Mouse (Mus musculus) ES-E14 (cell line): ENCODE data around the gene Prrg4. TPM values are rescaled to one million over a fixed set of nuclear protein-coding genes. Genes with fewer than 3 reads are reported as not detected.
"Not testable (repeated sequence)": the region's sequence is repeated elsewhere in the genome, so short reads cannot be mapped to it uniquely, and the experiment has no call there.

Source experiments
- DNase-seq: peaks from one replicate; pipeline ENCODE4 v3.0.0-alpha.2; 2013; ENCODE audit warnings: low read depth, low spot score
- H3K27ac ChIP-seq: 2 replicates; pipeline ENCODE4 v1.5.1; 2012; ENCODE audit warnings: low read depth, mild to moderate bottlenecking, low read length, moderate library complexity, mixed read lengths; ENCODE audit not compliant: poor library complexity, insufficient read depth, severe bottlenecking
- H3K36me3 ChIP-seq: 2 replicates; pipeline ENCODE4 v1.6.1; 2012; ENCODE audit warnings: mild to moderate bottlenecking, low read length, moderate library complexity, mixed read lengths; ENCODE audit not compliant: control insufficient read depth, poor library complexity, insufficient read depth, severe bottlenecking
- H3K4me1 ChIP-seq, 2 experiments: fragments of 150-350 bp in 1 of 2; sonication (generic) in 1 of 2; 2 replicates each; pipeline ENCODE4 v1.6.1; 2012; ENCODE audit warnings: low read length in 2 of 2, mild to moderate bottlenecking in 1 of 2, mixed read lengths in 1 of 2; ENCODE audit not compliant: control insufficient read depth in 2 of 2, insufficient read depth in 2 of 2, poor library complexity in 1 of 2
- H3K4me3 ChIP-seq, 2 experiments: fragments of 150-350 bp in 1 of 2; sonication (generic) in 1 of 2; 2 replicates each; pipeline ENCODE4 v1.5.1; 2012; ENCODE audit warnings: low read length in 2 of 2, low read depth in 1 of 2, mild to moderate bottlenecking in 1 of 2, mixed read lengths in 1 of 2; ENCODE audit not compliant: insufficient read depth in 1 of 2, poor library complexity in 1 of 2, severe bottlenecking in 1 of 2
- H3K9ac ChIP-seq: 2 replicates; pipeline ENCODE4 v1.6.1; 2012; ENCODE audit warnings: low read depth, mild to moderate bottlenecking, low read length, mixed read lengths; ENCODE audit not compliant: poor library complexity, insufficient read depth, severe bottlenecking
- H3K9me3 ChIP-seq: fragments of 150-350 bp; sonication (generic); 2 replicates; pipeline ENCODE4 v1.6.1; 2012; ENCODE audit warnings: low read depth, mild to moderate bottlenecking, low read length; ENCODE audit not compliant: control insufficient read depth, insufficient read depth
- CHD2 ChIP-seq: IDR thresholded peaks from 2 replicates; pipeline ENCODE4 v1.6.1; 2014; ENCODE audit warnings: mild to moderate bottlenecking, low read depth, low read length, inconsistent platforms
- HCFC1 ChIP-seq: IDR thresholded peaks from 2 replicates; pipeline ENCODE4 v1.6.1; 2012; ENCODE audit warnings: low read length, inconsistent platforms, borderline replicate concordance; ENCODE audit not compliant: insufficient read depth
- MAFK ChIP-seq: IDR thresholded peaks from 2 replicates; pipeline ENCODE4 v1.6.1; 2014; ENCODE audit warnings: mild to moderate bottlenecking, low read depth, low read length, inconsistent platforms; ENCODE audit not compliant: insufficient read depth
- ZC3H11A ChIP-seq: IDR thresholded peaks from 2 replicates; pipeline ENCODE4 v1.6.1; 2012; ENCODE audit warnings: low read depth, mild to moderate bottlenecking, inconsistent platforms, low read length, borderline replicate concordance
- ZNF384 ChIP-seq: IDR thresholded peaks from 2 replicates; pipeline ENCODE4 v1.6.1; 2012; ENCODE audit warnings: low read depth, low read length, inconsistent platforms
- in situ Hi-C, 2 experiments: fragments of 600-800 bp; cut with MboI; formaldehyde crosslinking; loops; one replicate each; pipeline ENCODE4 v1.15.1; 2025; ENCODE audit warnings: low sequenced_read_pairs in 2 of 2, inconsistent platforms in 1 of 2; ENCODE audit not compliant: unreplicated experiment in 2 of 2
- total RNA-seq: library from RNA; depleted of rRNA; stranded (reverse); fragments of 300-350 nt; gene quantifications from 2 replicates; pipeline ENCODE4 v1.2.3, GENCODE M21; 2012

The Prrg4 gene
- total RNA-seq, 1 experiment = 45.4 TPM

- H3K36me3 ChIP-seq = no peaks in the 10 kb centered on the region
- H3K4me3 ChIP-seq = no peak overlapping the region
- in situ Hi-C loops = no loop called here
- H3K27ac ChIP-seq = no peak overlapping the region
- H3K9ac ChIP-seq = no peak overlapping the region
- no peak for TF ChIP-seq HCFC1
- no peak for TF ChIP-seq ZNF384
- no peak for TF ChIP-seq CHD2
- no peak for TF ChIP-seq MAFK
- no peak for TF ChIP-seq ZC3H11A
- DNase-seq = no peak
- H3K4me1 ChIP-seq = peaks cover 11 to 15% of the 10 kb centered on the region in 2 experiments
- H3K9me3 ChIP-seq = no peaks in the 10 kb centered on the region
These were observed 9.4 kb upstream of the Prrg4 start for GRCm38 (mm10) chr2:104859060-104859459.

GRCm38 (mm10) chr2:104858083-104858482 lies 8.4 kb upstream of the Prrg4 start:
- DNase-seq, H3K36me3 ChIP-seq, H3K27ac ChIP-seq, H3K9me3 ChIP-seq, in situ Hi-C loops, H3K4me3 ChIP-seq, H3K9ac ChIP-seq: not testable (repeated sequence)
- H3K4me1 ChIP-seq = peaks cover 11 to 15% of the 10 kb centered on the region in 2 experiments
- TF ChIP-seq ZNF384 = peak; percentile 68

- H3K9ac ChIP-seq = no peak overlapping the region
- H3K4me1 ChIP-seq = peaks cover 16 to 18% of the 10 kb centered on the region in 2 experiments
- no peak overlapping the region for H3K4me3 ChIP-seq
- in situ Hi-C loops = no loop called here
- peak overlapping the region; percentile 7; the same call in 1 of the 2 replicates for H3K27ac ChIP-seq
- DNase-seq = no peak
- no peaks in the 10 kb centered on the region for H3K36me3 ChIP-seq
- TF ChIP-seq HCFC1 (no peak), MAFK (peak; percentile 94), ZNF384 (0 out of 2 replicates have a peak, but pooled peaks have one; percentile 25), ZC3H11A (no peak), CHD2 (no peak)
- no peaks in the 10 kb centered on the region for H3K9me3 ChIP-seq
These were observed 6.5 kb upstream of the Prrg4 start for GRCm38 (mm10) chr2:104856218-104856617.

- Histone ChIP-seq H3K27ac (no peak overlapping the region; the same call in 1 of the 2 replicates), H3K36me3 (no peaks in the 10 kb centered on the region), H3K9ac (no peak overlapping the region), H3K4me3 (no peak overlapping the region), H3K9me3 (no peaks in the 10 kb centered on the region), H3K4me1 (peaks cover 16 to 18% of the 10 kb centered on the region in 2 experiments)
- in situ Hi-C loops = no loop called here
- TF ChIP-seq ZC3H11A (no peak), CHD2 (no peak), HCFC1 (no peak), ZNF384 (no peak), MAFK (peak; percentile 1; the same call in 1 of the 2 replicates)
- no peak for DNase-seq
These were observed 6.1 kb upstream of the Prrg4 start for GRCm38 (mm10) chr2:104855732-104856131.

- Histone ChIP-seq H3K4me1 (peaks cover 13 to 15% of the 10 kb centered on the region in 2 experiments), H3K9me3 (no peaks in the 10 kb centered on the region), H3K36me3 (no peaks in the 10 kb centered on the region), H3K9ac (no peak overlapping the region), H3K27ac (no peak overlapping the region), H3K4me3 (no peak overlapping the region)
- no peak for TF ChIP-seq ZC3H11A
- TF ChIP-seq MAFK = no peak
- no peak for TF ChIP-seq HCFC1
- TF ChIP-seq ZNF384 = peak; percentile 78; the same call in 1 of the 2 replicates
- TF ChIP-seq CHD2 = no peak
- in situ Hi-C loops = no loop called here
- DNase-seq = no peak
These were observed 5.2 kb upstream of the Prrg4 start for GRCm38 (mm10) chr2:104854836-104855235.
